Mouse (Mus musculus): ENCODE data around the gene Tmem184b.

GRCm38 (mm10) chr15:79387081-79387480, 16.3 kb downstream of the Tmem184b start:
- TF ChIP-seq MYOG (IDR thresholded peaks at IDR 0.05; ENCODE audit: control insufficient read depth in 1 of 3, insufficient read depth in 1 of 3, insufficient read length in 2 of 3, low read depth in 2 of 3) (no peak), POLR2A (IDR thresholded peaks at IDR 0.05; ENCODE audit: insufficient read length, low read depth) (no peak), E2F4 (IDR thresholded peaks at IDR 0.05; ENCODE audit: insufficient read depth) (no peak)

Measured in myocyte (in vitro differentiated cells).